Mouse (Mus musculus): ENCODE measurements around the gene Hdac10.

GRCm38 (mm10) chr15:89131316-89131715 lies 2.8 kb upstream of the Hdac10 start:
- TF ChIP-seq POLR2A (IDR thresholded peaks at IDR 0.05; ENCODE audit: extremely low read depth, insufficient read depth, low read length) (no peak), CTCF (IDR thresholded peaks at IDR 0.05; ENCODE audit: extremely low read depth, insufficient read depth, low read length) (no peak)

All from cortical plate, adult 2 months (tissue).